Mouse (Mus musculus) liver, embryonic 14.5 days (tissue): Measurements from ENCODE around the gene Zic1.

ENCODE experiments used
- CTCF ChIP-seq: IDR thresholded peaks from 2 replicates; pipeline ENCODE4 v1.5.1; 2016; ENCODE audit warnings: antibody characterized with exemption, low read depth, control low read depth
- EP300 ChIP-seq: IDR thresholded peaks from 2 replicates; pipeline ENCODE4 v1.6.1; 2016; ENCODE audit warnings: antibody characterized with exemption, low read depth

DNA sequence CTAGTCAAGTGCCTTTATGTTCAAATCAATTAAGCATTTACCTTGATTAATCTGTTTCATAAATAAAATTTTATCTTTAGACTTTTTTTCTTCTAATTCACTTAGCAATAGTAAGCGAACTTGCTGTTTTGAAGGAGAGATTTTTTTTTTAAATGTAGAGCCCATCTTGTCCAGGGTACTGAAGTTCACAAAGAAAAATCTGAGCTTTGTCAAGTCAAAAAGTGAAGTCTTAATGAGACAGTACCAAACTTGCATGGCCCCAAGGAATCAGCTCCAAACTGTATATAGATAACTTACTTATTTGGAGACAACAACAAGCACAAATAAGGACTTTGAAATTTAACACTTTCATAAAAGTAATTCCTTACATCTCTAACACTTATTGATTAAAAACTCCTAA is 16.9 kb downstream of the Zic1 start:
- TF ChIP-seq CTCF: no peak
- no peak for TF ChIP-seq EP300
